Mouse (Mus musculus) cerebellum, postnatal 10 days (tissue): Measurements from ENCODE around the gene Aif1.

Experiments used
- DNase-seq, 2 experiments: peaks; one replicate each; pipeline ENCODE4 v3.0.0; 2021; ENCODE audit warnings: mixed read lengths in 2 of 2

Gene Aif1

DNA sequence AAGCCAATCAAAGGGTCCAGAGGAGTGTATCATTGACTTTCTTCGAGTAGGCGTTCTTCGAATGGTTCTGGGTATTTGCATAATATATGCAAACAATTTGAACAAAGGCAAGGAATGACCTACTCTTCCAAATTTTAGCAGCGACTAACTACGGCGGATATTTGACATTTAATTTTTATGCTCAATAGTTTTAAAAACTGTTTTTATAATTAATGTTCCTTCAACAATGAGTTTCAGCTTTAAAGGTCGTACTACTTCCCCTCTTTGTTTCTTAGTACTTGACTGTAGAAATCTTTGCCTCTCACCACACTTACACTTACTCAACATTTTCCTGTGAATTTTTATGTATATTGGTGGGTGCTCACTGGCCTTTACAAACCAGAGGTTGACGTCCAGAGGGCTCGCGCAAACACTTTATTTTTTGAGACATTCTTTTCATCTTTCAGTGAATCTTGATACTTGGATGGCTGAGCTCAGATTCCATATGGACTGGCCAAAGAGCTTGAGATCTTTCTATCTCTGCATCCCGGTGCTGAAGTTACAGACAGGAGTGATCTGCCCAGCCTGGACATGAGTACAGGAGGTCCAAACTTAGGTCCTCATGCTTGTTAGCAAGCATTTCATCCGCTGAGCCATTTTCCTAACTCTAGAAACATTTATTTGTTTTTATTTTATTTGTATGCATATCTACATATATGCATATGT, 10.3 kb downstream of the Aif1 start:
- no peak for DNase-seq

- peak; percentile 99 for DNase-seq
These were observed 11.1 kb downstream of the Aif1 start, which contains the start of gene Prrc2a for GRCm38 (mm10) chr17:35164568-35165450. Gene Prrc2a, minus strand, starts transcription at chr17:35164897.

- DNase-seq, result no peak
These were observed 11.7 kb downstream of the Aif1 start for GRCm38 (mm10) chr17:35164218-35164567.

DNA sequence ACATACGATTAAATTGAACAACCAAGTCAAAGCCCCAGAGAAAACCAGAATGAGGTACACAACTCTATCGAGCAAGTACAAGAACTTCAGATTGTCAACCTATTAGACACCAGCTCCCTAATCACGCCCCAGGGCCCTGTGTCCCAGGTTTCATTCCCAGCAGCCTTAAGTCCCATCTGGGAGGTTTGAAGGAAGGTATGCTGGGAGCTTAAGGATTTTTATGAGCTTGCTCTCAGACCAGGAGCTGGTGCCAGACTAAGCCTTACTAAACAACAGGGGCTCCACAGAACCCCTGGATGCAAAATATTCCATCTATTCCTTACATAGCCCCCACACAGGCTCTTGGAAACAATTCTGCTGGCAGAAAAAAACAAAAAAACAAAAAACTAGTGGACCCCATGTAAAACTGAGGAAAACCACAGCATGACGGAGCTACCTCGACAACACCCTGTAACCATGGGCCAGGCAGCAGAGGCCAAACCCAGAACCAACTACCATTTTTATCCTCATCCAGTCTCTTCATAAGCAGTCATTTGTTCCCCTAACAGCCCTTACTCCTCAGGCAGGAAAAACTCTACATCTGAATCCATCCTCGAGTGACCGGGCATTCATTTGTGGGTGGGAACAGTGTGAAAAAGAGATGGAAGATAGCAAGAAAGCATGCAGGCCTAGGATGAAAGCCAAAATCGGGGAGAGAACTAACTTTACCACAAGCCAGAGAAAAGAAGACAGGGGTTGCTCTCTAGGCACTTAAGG, 12.4 kb downstream of the Aif1 start:
- peak in 1 of 2 experiments; percentile 53 for DNase-seq

DNA sequence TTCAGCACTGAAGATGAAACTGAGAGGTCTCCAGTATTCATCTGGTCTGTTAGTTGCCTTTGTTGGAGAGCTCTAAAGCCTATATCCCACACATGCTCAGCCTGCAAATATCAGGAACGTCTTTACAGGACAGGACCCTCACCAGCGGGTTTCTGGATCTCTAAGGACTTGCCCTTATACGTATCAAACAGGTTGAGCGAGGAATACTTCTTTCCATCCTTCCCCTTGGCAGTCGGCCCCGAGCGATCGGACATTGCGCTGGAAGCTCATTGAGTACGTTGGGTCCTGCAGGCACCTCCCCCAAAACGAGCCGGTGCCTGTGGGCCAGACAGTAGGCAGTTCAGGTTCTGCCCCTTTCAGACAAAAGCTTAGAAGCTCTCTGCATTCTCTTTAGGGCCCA, 13.1 kb downstream of the Aif1 start:
- DNase-seq, result peak; percentile 60 to 63

GRCm38 (mm10) chr17:35162121-35162520, 13.7 kb downstream of the Aif1 start:
- DNase-seq, result no peak

DNA sequence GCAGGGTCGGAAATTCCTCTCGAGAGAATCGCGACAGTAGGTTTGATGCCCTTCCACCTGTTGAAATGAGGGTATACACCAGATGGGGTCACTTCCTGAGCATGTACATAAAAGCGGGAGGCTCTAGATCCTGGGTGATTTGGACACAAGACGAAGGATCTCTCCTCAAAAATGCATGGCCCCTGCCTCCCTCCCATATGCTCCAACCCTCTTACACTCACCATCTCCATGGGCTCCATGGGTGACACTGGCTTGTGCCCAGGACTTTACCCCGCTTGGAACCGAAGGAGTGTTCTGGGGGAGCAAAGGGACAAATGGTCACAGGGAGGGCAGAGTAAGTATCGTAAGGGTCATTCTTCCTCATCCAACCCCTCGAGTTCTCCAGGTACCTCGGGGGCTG, 14.4 kb downstream of the Aif1 start:
- no peak for DNase-seq

- DNase-seq, result no peak
These were observed 16.2 kb downstream of the Aif1 start for GRCm38 (mm10) chr17:35159638-35160037.

DNA sequence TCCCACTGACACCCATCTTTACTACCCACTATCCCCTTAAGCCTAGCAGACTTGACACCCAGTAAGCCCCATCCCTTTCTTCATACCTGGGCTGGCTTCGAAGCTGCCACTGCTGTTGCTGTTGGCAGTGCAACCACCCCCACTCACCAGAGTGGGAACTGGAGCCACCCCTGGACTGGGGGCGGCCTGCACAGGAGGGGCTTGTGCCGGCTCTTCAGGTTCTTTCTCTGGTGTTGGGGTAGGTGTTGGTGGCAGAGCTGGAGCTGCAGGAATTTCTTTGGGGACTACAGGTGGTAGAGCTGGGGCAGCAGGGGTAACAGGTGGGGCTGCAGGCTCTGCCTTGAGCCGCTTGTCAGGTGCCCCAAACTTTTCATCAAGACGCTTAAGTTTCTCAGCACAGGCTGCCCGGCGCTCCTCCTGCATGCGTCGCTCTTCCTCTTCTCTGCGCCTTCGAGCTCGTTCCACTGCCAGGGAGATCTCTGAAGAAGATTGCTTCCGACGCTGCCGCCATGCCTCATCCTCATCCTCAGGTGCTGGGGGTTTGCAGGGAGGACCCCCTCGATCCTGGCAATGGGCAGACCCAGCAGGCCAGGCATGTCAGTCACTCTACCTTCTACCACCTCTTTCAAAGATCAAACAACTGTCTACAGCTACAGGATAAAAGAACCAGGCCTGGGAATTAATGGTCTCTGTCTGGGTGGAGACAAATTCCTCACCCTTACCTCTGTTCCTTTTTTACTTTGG, 16.8 kb downstream of the Aif1 start:
- no peak for DNase-seq

DNA sequence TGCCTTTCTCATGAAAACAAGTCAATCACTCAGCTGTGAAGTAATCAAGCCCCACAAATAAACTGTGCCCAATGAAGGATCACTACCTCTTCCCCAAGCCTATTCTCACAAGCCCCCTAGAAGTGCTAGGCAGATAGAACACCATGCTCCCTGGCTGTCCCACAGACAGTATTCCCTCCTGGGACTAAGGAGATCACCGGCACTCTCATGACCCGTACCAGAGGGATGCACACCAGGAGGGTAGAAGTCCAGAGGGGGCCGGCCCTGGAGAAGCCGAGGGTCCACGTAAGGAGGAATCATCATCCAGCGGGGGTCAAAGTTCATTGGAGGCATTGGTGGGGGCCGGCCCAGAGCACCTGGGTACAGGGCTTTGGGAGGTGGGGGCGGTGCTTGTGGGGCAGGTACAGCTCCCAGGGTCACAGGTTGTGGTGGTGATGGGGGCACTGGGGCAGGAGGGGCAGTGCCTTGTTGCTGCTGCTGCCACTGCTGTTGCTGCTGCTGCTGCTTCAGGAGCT, 18.1 kb downstream of the Aif1 start:
- DNase-seq, result no peak

GRCm38 (mm10) chr17:35157254-35157653, 18.6 kb downstream of the Aif1 start:
- DNase-seq, result no peak

DNA sequence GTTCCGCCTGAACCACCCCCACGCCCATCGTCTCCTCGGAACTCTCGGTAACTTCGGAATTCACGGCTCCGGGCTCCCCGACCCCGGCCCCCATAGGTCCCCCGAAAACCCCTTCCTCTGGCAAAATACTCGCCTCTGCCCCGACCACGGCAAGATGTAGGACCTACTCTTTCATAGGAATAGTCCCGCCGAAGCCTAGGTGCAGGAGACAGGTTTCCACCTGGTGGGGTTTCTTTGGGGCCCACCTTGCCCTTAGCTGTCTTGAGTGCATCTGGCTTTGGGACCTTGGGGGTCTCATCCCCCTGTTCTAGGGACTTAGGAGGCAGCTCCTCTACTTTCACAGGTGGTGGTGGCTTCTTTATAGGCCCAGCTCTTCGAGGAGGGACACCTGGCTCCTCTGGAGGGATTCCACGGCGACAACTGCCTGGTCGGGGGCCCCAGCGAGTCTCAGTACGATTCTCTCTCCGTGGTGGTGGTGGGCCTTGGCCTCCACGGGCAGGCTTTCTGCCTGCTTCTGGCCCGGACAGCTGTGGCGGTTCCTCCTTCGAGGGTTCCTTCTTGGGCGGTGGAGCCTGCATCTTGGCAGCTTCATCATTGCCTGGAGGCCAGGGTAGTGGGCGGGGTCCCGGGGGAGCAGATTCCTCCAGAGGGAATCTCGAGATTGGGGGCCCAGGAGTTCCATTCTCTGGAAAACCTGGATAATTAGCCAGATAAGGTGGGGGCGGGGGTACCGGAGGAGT, 19.2 kb downstream of the Aif1 start:
- no peak for DNase-seq

GRCm38 (mm10) chr17:35155451-35155850, 20.4 kb downstream of the Aif1 start:
- no peak for DNase-seq

DNA sequence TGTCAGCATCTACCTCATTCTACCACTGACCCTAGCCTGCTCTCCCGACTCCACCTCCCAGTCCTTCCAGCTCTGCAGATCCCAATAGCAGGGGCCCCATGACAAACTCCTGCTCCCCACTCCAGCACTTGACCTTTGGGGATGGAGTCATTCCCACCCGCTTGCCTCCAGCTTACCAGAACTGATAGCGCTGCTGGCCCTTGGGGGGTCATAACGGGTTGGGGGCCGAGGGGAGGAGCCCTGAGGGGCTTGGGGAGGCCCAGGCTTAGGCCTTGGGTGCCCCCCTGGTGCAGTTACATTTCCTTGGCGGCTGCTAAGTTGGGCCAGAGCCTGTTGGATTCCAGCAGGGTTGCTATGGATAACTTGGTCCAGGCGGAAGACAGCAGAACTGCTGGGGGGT, 21.3 kb downstream of the Aif1 start:
- DNase-seq, result no peak

DNA sequence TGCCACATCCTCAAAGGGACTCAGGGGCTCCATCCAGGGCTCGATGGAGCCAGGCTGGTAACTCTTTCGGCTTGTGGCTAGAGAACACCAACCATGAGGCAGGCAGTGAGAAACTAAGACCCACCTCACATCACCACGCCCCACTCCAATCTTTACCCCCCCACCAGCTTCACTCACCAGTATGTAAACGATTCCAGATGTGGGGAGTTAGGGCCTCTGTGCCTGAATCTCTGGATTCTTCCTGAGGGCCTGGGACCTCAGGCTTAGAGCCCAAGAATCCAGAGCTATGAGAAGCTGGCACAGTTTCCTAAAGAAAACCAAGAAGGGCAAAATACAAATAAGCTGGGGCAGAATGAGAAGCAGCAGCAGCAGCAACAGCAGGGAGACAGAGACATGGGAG, 21.9 kb downstream of the Aif1 start:
- no peak for DNase-seq

DNA sequence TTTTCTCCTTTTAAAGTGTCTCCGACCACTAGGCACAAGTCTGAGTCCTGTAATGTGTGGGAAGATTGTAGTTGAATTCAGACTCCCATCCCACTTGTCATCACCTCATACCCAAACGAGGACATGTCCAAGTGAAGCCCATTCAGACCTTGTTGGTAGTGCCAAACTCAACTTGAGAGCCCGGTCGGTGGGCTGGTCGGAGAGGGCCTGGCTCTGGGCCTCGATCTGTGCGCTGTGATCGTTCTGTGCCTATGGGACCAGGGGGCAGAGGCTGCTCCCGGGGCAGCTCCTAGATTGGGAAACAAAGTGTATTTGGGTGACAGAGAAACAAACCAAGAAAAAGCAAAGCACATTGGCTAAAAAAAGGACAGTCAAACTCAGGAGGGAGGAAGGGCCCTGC, 22.8 kb downstream of the Aif1 start:
- no peak for DNase-seq

DNA sequence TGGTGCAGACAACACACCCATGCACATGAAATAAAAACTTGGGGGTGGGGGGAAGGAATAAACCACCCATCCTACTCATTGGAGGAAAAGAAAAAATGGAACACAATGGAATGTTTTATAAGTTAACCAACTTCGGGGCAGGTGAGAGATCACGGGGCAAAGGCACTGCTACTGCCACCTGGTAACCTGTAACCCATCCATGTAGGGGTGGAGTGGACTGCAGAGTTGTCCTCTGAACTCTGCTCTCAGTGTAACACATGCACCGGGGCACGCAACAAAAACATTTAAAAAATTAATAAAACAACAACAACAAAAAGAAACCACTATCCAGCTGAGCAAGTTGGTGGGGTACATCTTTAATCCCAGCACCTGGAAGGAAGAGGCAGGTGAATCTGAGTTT, 23.7 kb downstream of the Aif1 start:
- no peak for DNase-seq

- no peak for DNase-seq
These were observed 27.8 kb downstream of the Aif1 start for GRCm38 (mm10) chr17:35147922-35148639.

GRCm38 (mm10) chr17:35147348-35147747, 28.5 kb downstream of the Aif1 start:
- DNase-seq, result no peak

DNA sequence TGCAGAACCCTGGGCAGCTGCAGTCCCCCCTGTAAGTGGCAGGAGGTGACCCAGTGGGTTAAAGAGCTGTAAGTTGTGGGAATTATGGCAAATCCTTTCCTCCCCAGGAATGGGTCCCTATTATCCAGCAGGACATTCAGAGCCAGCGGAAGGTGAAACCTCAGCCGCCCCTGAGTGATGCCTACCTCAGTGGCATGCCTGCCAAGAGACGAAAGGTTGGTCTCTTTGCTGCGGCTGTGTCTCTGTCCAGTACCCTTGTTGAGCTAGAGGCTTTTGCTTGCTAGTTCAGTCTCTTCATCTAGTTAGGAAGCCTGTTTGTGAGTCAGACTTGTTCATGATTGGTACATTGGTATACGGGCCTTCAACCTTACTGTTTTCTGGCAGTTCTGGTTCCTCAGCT, 29.7 kb downstream of the Aif1 start:
- DNase-seq, result no peak

- no peak for DNase-seq
These were observed 33.9 kb downstream of the Aif1 start for GRCm38 (mm10) chr17:35141971-35142370.
